Mouse (Mus musculus): ENCODE results near the gene Zfp667. TPM values are rescaled to one million over a fixed set of nuclear protein-coding genes. Genes with fewer than 3 reads are reported as not detected.

Gene Zfp667
- total RNA-seq, 2 experiments from 2014 or later, result 17.6 to 19.0 TPM

DNA sequence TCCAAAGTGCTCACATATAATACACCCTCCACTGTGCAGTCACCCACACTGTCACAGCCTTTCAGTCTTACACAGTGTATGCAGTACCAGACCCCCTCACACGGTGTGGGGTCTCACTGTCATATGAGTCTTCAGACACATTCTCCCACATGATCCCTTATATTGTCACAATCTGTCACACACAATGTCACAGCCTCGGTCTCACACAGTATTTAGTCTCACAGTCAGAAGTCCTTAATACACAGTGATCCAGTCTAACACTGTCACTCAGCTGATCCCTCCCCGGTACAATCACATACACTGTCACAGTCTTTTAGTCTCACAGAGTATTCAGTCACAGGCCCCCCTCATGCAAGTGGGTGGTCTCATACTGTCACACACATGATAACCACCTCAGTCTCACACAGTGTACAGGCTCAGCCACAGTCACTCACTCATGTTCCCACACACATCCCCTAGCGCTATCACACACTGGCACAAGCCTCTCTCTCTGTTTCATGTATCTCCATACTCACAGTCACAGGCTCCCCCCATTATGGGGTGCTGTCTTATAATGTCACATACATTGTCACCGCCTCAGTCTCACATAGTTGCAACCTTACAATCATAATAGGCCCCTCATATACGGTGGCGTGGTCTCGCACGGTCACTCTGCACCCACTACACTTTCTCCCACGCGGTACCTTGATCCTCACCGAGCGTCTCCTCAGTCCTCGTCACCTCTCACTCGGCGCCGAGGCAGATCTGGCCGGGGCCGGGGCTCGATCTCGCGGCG lies 44.3 kb downstream of the Zfp667 start:
- peak; percentile 27 to 38 for DNase-seq

GRCm38 (mm10) chr7:6331233-6331956 lies 45.0 kb downstream of the Zfp667 start, which contains the start of gene Zfp583:
TSS of gene Zfp583 (minus strand) at chr7:6331285.
- peak; percentile 85 to 87 for DNase-seq

DNA sequence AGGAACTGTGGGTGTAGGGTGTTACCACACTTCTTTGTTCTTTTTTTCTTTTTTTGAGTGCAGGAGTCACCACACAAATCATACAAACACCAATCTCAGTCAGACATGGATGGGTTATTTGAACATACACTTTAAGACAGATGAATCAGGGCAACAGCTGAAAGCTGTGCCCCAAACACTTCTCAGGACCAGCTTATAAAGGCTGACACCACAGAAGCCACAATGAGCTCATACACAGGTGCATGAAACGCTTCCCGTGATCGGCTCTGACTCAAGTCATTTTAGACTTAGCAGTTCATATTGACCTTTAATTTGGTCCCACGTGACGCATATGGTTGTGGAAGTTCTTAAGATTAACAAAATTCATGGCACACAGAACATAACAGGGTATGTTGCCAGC lies 53.5 kb downstream of the Zfp667 start:
- no peak for DNase-seq

DNA sequence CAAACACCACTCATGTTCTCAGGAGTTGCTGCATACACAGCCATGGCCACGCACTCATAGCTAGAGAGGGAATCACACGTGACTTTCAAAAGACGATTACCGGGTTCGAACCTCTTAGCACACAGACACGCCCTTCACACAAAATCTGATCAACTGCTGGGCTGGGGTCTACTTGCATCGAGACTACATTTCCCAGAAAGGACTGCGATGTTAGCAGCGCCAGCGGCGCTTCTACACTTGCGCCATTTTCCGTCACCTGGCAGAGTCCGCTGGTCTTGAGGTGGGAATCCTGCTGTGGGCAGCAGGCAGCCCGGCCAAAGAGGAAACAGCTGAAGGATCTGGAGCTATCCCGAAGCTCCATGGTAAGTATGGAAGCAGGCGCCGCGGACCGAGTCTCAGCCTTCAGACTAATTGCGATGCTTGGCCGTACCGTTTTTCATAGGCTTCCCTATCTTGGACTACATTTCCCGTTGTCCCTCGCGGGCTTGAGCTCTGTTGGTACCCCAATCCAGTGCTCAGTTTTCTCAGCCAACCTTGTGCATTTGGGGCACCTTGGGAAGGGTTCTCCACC lies 57.2 kb downstream of the Zfp667 start, which contains the start of gene Gm3854:
TSS of gene Gm3854 (plus strand) at position 259 of the 571 bp plus-strand sequence.
- peak; percentile 82 to 87 for DNase-seq

DNA sequence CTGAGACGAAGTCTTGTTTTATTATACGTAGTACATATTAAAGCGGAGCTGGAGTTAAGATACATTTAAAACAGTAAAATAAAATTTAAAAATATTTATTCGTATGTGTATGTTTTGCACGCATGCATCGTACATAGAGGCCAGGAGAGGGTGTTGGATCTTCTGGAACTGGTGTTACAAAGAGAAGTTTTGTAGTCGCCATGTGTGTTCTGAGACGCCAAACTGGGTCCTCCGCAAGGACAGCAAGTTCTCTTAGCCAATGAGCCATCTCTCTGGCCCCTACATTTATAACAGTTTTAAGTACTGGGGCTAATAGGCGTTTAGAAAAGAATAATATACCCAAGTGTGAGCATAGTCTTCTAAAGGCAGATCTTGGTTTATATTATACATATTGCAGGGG lies 57.7 kb downstream of the Zfp667 start:
- DNase-seq, result no peak

Other genes starting within 250 kb of the Zfp667 start
- not detected for gene Nlrp4c, start 241.4 kb upstream of the Zfp667 start, total RNA-seq (2021)
- gene Zfp787, start 130.6 kb upstream of the Zfp667 start, total RNA-seq (2021), result 10 to 100 TPM; 23.5 to 26.5 TPM
- gene Zfp444, start 114.4 kb upstream of the Zfp667 start, total RNA-seq (2021), result 10 to 100 TPM; 52.7 to 60.6 TPM
- gene Galp, start 89.5 kb upstream of the Zfp667 start, total RNA-seq (2021), result not detected
- gene Zscan5b, start 64.3 kb upstream of the Zfp667 start, total RNA-seq (2021), result not detected
- gene Epp13, start 33.9 kb upstream of the Zfp667 start, total RNA-seq (2021), result not detected
- gene Zfp583, start 44.7 kb downstream of the Zfp667 start, total RNA-seq (2021), result 10 to 100 TPM; 10.4 to 13.1 TPM
- 1 to 10 TPM; 6.0 to 8.0 TPM for gene Gm3854, start 57.2 kb downstream of the Zfp667 start, total RNA-seq (2021)
- gene Zfp78, start 76.7 kb downstream of the Zfp667 start, total RNA-seq (2021), result 1 to 10 TPM; 5.3 to 5.8 TPM
- 10 to 100 TPM in 1 of 2 experiments, 1 to 10 TPM in 1; 6.0 to 12.0 TPM for gene Zfp28, start 96.7 kb downstream of the Zfp667 start, total RNA-seq (2021)
- 10 to 100 TPM; 21.3 to 24.2 TPM for gene Smim17, start 112.1 kb downstream of the Zfp667 start, total RNA-seq (2021)
- gene Gm20715, start 123.7 kb downstream of the Zfp667 start, total RNA-seq (2021), result under 1 TPM; 0.45 to 0.68 TPM
- 1 to 10 TPM in 1 of 2 experiments, under 1 TPM in 1; 0.99 to 2.4 TPM for gene Olfr1344, start 152.1 kb downstream of the Zfp667 start, total RNA-seq (2021)
- under 1 TPM; 0.08 to 0.12 TPM for gene Olfr1336, start 169.6 kb downstream of the Zfp667 start, total RNA-seq (2021)
- not detected for gene Olfr1346, start 180.5 kb downstream of the Zfp667 start, total RNA-seq (2021)
- not detected for gene Olfr5, start 200.4 kb downstream of the Zfp667 start, total RNA-seq (2021)
- not detected for gene Olfr1347, start 213.2 kb downstream of the Zfp667 start, total RNA-seq (2021)
- not detected for gene Olfr1348, start 222.2 kb downstream of the Zfp667 start, total RNA-seq (2021)
- gene Olfr1349, start 236.4 kb downstream of the Zfp667 start, total RNA-seq (2021), result not detected

Measured in layer of hippocampus, postnatal 36 days (tissue).